Mouse (Mus musculus): ENCODE data around the gene Nfatc4.

DNA sequence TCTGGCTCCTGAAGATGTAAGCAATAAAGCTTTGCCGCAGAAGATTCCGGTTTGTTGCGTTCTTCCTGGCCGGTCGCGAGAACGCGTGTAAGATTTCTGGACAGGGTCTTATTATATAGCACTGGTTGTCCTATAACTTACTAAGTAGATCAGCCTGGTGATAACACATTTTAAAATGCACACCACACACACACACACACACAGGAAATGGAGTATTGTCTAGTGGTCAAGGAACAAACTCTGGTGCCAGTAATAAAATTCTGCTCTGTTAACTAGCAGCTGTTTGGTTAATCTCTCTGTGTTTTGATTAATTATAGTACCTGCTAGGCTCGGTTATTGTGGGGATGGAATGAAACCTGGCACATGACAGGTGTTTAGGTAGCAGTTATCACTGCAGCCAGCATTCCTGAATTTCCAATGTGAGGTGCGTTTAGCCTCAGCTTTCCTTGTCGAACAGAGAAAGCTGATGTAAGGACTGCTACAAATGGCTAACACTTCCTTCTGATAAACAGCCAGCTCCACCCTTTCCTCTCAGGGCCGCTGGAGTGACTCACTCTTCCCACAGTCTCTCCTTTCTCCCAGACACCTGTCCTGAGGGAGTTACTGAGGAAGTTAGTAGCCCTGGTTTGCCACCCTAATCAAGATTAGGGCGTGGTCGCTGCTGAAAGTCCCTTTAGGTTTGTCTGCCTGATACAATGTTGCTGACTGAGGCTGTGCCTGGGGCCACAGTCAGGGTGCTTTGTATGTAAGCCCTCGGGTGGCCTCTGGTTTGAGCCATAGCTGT lies 27.4 kb upstream of the Nfatc4 start:
- TF ChIP-seq MAX (IDR thresholded peaks at IDR 0.05; ENCODE audit: low read length) = no peak
- TF ChIP-seq USF1 (IDR thresholded peaks at IDR 0.05; ENCODE audit: low read depth, low read length) = no peak
- no peak for TF ChIP-seq MEF2A (IDR thresholded peaks at IDR 0.05; ENCODE audit: borderline replicate concordance, low read depth, low read length)
- no peak for TF ChIP-seq HCFC1 (IDR thresholded peaks at IDR 0.05; ENCODE audit: low read depth, low read length)
- TF ChIP-seq POLR2A (IDR thresholded peaks at IDR 0.05; ENCODE audit: low read depth, low read length) = no peak
- no peak for TF ChIP-seq CHD1 (IDR thresholded peaks at IDR 0.05; ENCODE audit: low read depth, low read length)

All from CH12.LX (cell line).